Mouse (Mus musculus) c-Kit-positive CD71-negative TER-119-negative erythroid progenitor cells, embryonic 14.5 days (primary cell): ENCODE measurements around the gene Dctn3.
A peak's percentile ranks its signal among the peaks of the same experiment; 100 is the strongest.
"Not testable (repeated sequence)": the region's sequence is repeated elsewhere in the genome, so short reads cannot be mapped to it uniquely, and the experiment has no call there.

Experiments used
- DNase-seq: peaks from one replicate; pipeline ENCODE4 v3.0.0-alpha.2; 2013; ENCODE audit warnings: low read depth

Dctn3 gene

GRCm38 (mm10) chr4:41698421-41699016 is 24.5 kb downstream of the Dctn3 start:
- not testable (repeated sequence) for DNase-seq

GRCm38 (mm10) chr4:41696930-41697841 is 25.8 kb downstream of the Dctn3 start, which contains the start of gene Cntfr:
Gene Cntfr (minus strand): TSS chr4:41697089.
- DNase-seq: peak; percentile 50

GRCm38 (mm10) chr4:41696452-41696851 is 26.5 kb downstream of the Dctn3 start:
- DNase-seq: not testable (repeated sequence)

- DNase-seq: not testable (repeated sequence)
These were observed 27.2 kb downstream of the Dctn3 start for GRCm38 (mm10) chr4:41695800-41696199.

DNA sequence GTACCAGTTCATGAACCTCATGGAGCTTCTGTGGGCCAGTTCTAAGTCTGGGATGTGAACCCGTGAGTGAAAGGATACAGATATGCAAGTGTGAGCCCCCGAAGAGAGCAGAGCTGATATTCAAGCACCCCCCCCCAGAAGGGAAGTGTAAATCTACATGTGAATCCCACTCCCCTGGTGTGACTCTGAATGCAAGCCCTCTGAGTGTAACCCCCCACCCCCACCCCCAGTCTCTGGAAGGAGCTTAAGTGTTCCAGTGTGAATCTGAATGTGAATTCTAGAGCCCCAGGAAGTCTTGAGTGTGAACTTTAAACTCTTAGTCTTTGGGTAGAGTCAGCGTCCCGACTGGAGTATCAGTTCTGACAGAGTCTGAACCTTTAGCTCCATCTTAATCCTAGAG is 29.5 kb downstream of the Dctn3 start:
- DNase-seq: not testable (repeated sequence)

DNA sequence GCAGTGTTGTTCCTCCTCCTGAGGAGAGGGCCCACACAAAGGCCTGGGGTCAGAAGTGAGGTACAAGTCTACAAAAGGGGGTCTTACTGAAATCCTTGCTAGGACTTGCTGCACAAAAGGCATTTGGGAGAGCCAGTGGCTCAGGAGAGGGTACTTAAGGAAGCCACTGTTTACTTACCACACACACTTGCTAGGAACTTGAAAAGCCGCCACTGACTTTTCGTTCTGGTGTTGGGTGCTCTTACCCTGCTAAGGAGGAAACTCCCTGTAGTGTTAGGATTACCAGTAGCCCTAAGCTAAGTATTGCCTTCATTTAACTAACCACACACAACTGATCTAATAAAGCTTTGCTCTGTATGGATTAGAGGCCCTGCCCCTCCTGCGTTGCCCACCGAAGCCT is 33.0 kb downstream of the Dctn3 start:
- not testable (repeated sequence) for DNase-seq

- DNase-seq: not testable (repeated sequence)
These were observed 34.4 kb downstream of the Dctn3 start for GRCm38 (mm10) chr4:41688562-41688961.

DNA sequence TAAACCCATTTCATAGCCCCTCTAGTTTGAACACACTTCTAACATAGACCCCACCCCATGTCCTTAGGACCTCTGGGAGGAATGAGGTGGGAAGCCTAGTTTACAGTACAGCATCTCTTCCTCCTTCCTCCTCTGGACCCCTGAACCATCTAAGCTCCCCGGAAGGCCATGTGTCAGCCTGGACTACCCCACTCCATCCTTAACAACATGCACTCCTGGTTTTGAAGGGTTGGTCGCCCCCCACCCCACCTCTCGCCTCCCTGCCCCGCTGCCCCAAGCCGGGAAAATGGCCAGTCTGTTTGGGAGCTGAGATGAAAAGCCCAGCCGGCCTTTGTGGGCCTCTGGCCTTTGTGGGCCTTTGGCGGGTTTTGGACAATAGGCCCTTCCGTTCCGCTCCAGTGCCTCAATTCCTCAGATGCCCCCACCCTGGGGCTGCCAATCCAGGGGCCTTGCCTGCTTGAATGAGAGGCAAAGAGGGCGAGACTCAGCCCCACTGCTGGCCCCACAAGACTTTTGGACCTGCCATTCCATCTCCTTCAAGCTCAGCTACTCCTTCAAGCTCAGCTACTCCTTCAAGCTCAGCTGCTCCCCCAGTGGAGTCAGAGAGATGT is 37.0 kb downstream of the Dctn3 start:
- DNase-seq: not testable (repeated sequence)

- not testable (repeated sequence) for DNase-seq
These were observed 38.0 kb downstream of the Dctn3 start for GRCm38 (mm10) chr4:41684931-41685453.

DNA sequence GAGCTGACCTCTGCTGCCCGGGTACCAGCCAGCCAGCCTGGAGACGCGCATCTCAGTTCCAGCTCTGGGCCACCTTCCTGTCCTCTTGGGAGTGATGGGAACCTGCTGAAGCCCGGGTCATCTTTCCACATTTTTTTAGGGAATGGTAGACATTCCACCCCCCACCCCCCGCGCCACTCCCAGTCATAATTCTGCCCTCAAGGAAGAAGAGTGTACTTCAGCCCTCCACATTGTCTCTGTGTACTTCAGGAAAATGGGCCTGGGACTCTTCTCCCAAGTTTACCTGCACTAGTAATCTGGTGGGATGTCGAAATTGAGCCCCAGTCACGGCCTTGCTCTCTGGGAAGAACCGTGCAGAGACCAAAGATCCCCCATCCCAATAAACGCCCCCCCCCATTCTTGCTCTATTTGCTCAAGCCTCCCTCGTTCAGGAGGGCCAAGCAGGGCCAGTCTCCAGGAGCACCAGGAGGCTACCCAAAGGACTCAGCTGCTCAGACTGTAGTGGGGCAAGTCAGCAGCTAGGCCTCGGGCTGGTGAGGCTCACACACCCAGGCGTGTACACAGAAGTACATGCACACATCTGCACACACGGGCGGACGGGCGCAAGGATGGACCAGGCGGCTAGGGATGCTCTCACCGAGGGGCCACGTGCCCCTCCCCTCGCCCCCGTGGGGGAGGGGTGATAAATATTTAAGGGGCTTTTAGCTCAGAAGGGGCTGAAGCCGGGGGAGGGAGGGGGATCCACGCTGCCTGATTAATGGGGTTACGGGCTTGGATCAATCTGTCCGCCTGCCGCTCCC is 38.6 kb downstream of the Dctn3 start:
- DNase-seq: not testable (repeated sequence)

DNA sequence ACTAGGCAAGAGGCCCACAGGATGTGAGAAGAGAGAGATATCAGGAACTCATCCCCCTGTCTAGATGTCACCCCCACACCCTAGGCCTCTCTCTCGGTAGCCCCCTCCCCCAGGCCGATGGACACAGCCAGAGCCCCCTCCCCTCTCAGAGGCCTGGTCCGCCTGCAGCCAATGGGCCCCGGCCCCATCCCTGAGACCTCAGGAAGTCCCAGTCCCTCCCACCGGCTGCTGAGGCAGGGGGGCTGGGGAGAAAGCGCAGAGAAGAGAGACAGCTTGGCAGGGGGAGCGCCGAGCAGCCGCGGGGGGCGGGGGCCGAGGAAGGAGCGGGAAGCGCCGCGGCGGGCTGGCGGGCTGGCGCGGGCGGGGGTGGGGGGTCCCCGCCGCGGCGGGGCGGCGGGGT is 39.7 kb downstream of the Dctn3 start:
- DNase-seq: not testable (repeated sequence)

DNA sequence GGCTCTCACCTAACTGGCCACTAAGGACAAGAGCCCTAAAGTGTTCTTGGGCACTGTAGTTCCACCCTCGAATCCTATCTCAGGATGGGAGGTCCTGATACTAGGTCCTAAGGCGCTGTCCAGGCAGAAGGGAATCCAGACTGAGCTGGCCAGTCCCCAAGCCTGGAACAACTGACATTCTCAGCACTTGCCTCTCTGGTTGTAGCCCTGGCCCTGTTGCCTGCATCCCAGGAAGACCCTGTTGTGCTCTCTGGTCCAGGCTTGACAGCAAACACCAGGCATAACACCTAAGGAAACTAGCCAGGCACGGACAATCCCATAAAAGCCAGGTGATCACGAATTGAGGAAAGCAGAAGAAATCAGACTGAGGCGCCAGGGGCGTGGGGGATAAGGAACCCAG is 40.2 kb downstream of the Dctn3 start:
- DNase-seq: no peak

DNA sequence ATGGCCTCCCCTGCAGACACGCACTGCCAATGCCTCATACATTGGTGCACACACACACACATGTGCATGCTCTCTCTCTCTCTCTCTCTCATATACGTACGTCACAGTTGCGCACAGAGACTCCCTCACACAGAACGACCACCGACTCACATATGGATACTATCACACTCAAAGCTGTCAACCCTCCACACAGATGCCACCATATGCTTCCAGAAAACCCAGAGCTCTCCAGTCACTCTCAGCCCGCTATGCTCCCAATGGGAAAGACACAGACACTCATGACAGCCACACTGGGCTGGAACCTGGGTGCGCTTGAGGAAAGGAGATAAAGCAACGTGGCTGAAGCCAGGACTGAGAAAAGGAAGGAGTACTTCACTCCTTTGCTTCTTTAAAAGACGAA is 41.0 kb downstream of the Dctn3 start:
- DNase-seq: no peak

DNA sequence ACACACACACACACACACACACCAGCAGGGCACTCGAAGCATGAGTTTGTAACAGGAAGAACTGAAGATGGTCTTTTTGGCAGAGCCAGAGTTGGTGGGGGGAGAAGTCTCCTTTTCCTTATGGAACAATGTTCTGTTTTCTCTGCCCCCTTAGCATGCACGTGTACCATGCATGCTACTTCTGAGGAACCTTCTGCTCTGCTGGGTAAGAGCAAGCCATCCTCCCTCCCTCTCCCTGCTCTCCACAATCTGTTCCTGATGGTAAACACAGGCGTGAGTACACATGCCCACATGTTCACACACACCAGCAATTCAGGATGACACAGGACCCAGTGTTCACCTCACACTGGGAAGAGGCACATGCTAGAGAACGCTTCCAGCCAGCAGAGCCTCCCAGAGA is 41.8 kb downstream of the Dctn3 start:
- no peak for DNase-seq

- DNase-seq: no peak
These were observed 43.7 kb downstream of the Dctn3 start for GRCm38 (mm10) chr4:41679291-41679690.

DNA sequence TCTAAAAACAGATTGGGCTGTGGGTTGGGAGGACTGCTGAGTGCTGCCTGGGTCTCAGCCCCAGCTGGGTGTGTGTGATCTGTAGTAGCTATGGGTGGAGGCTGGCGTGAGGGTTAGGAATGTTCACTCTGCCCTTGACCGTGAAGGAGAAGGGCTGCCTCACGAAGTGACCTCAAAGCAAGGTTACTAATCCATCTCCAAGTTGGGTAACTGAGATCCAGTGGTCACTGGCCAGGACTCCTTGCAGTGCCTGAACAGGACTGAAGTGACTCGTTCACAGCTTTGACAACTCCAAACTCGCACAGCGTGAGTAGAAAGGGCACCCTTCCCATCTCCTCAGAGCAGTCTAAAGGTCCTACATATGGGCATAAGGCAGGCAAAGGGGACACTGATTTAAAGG is 44.1 kb downstream of the Dctn3 start:
- no peak for DNase-seq

DNA sequence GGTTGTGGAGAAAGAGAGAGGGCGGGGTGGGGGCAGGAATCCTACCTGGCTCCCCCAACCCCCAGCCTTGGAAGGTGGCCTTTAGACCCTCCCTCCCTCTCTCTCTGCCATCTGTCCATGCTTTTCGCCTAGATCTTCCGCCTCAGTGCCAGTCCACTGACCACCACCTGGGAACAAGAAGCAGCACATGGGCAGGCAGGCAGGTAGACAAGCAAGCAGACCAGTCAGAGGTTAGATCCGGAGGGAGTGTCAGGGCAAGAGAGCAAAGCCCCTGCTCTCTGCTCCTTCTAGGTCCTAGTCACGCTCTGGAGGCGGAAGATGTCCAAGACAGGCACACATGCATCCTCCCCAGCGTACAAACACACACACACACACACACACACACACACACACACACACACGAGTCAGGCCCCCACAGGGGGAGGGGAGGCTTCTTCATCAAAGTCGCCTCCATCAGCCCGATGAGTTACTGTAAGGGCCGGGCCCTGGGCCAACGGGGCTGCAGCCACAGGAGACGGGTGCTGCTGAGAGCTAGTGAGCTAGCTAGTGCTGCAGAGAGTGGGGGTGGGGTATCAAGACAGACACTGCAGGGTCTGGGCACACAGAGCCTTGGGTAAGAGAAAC is 45.9 kb downstream of the Dctn3 start:
- DNase-seq: no peak

DNA sequence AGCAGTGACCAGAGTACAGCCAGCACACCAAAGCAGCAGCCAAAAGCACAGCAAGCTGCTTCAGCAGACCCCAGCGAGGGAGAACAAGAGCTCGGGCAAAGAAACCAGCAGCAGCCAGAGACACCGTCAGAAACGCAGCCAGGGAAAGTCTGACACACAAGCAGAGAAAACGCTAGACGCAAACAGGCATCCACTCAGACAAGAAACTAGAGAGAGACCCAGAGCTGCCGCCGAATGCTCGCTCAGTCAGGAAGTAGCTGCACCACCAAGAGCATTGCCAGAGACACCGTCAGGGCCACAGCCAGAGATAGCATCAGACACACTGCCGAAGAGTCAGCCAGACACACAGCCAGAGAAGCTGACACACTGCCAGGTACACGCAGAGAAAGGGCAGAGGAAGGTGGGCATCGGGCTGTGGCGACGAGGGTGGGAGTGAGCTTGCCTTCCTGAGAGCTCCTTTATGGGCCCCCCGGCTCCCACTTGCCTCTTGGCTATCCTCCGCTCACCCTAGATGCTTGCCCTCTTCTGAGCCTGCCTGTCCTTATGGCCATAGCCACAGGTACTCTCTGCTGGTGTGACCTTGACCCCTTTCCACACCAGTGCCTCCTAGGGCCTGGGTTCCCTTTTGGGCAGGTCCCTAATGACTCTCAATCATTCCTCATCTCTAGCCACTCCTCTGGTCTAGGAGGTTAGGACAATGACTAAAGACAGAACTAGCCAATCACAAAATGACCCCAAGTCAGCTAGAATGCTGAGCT is 46.5 kb downstream of the Dctn3 start:
- no peak for DNase-seq

DNA sequence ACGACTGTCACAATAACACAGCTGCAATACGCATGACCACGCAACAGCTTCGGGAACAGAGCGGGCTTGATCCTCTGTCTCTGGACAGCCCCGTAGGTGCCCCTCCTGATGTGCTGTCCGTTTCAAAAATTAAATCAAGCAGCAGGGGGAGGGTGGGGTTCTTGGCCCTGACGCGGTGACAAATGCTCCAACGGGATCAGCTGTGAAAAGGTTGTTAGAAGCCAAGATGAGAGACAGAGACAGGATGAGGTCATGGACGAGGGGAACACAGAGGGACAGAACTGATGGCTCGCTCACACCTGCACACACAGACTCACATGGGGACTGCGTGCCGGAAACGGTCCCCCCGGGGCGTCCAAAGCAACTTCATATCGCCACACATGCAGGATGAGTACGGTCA is 49.8 kb downstream of the Dctn3 start:
- no peak for DNase-seq

DNA sequence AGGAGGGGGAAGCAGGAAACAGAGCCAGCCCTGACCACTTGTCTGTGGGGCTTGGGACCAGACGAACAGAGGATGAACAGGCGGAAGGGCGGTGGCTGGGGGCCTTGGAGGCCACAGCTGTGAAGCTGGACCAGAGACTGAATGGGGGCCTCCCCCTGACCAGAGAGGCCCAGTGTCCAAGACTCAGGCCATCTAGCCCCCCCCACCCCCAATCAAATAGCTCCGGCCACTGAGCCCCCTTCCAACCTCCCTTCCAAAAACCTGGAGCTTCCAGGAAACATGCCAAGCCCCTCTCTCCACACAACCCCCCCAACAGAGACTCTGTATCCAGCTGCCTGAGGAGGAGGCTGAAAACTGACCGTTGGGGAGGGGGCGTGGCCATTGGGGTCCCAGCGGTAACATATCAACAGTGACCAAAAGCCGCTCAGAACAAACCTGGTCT is 50.4 kb downstream of the Dctn3 start:
- no peak for DNase-seq
